Mouse (Mus musculus): ENCODE data around the gene Htr3a. TPM values are rescaled to one million over a fixed set of nuclear protein-coding genes. Genes with fewer than 3 reads are reported as not detected.

Htr3a gene
- polyA plus RNA-seq (2015; fragmentation: Nextera tagmentation; extraction: Ambion mirVana) = 3.0 and 4.6 TPM in 2 replicates

DNA sequence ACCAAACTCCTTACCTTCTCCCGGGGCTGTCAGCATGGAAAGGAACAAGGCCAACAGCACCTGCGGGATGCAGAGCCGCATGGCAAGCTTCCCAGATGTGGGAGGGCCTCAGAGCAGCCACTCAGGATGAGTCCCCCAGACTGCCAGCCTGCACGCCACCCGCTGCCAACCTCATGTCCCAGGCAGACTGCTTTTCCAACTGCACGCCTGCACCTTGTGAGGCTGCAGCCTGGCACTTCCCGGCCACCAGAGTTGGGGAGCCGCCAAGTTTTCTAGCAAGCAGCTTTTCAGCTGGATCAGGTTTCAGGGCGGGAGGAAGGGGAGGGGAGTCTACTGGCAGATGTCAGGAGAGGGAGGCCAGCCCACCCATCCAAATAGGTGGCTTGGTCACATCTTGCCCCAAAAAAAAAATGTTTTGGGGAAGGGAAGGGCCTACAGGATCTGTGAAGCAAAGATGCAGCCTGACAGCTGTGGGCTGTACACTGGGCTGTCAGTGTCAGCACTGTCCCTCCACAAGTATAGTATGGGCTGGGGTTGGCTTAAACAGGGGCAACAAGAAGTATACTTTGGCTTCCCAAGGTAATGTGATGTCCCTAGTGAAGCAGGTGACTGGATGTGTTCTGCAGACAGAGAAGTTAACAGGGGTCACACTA lies at the start of gene Htr3a:
Htr3a (minus strand) TSS at position 215 of the 653 bp plus-strand sequence.

Other genes starting within 250 kb of the Htr3a start
- gene Zbtb16, start 74.9 kb downstream of the Htr3a start, polyA plus RNA-seq (2015; fragmentation: Nextera tagmentation; extraction: Ambion mirVana) = 2.4 and 6.3 TPM in 2 replicates
- 3.1 and 9.3 TPM in 2 replicates for gene Htr3b, start 53.9 kb upstream of the Htr3a start, polyA plus RNA-seq (2015; fragmentation: Nextera tagmentation; extraction: Ambion mirVana)
- 9.3 and 12.3 TPM in 2 replicates for gene Usp28, start 74.3 kb upstream of the Htr3a start, polyA plus RNA-seq (2015; fragmentation: Nextera tagmentation; extraction: Ambion mirVana)
- gene Zw10, start 144.5 kb upstream of the Htr3a start, polyA plus RNA-seq (2015; fragmentation: Nextera tagmentation; extraction: Ambion mirVana) = 9.9 and 16.1 TPM in 2 replicates
- gene Tmprss5, start 170.2 kb upstream of the Htr3a start, polyA plus RNA-seq (2015; fragmentation: Nextera tagmentation; extraction: Ambion mirVana) = 2.2 and 3.7 TPM in 2 replicates